Mouse (Mus musculus) spleen, adult 2 months (tissue): ENCODE results near the gene Hsf5.

Experiments
- CTCF ChIP-seq: fragments of 200-500 bp; IDR thresholded peaks from 2 replicates; pipeline ENCODE4 v1.5.1; 2011; ENCODE audit warnings: mild to moderate bottlenecking, inconsistent platforms; ENCODE audit not compliant: insufficient read depth, insufficient read length, insufficient replicate concordance; ENCODE audit errors: extremely low read depth
- POLR2A ChIP-seq: fragments of 200-500 bp; IDR thresholded peaks from 2 replicates; pipeline ENCODE4 v1.6.1; 2011; ENCODE audit warnings: low read depth, low read length, inconsistent platforms

- TF ChIP-seq CTCF, result no peak
- TF ChIP-seq POLR2A, result no peak
These were observed 48.6 kb upstream of the Hsf5 start, which contains the start of gene Sept4 for GRCm38 (mm10) chr11:87568255-87568953.
